Mouse (Mus musculus) kidney, postnatal 36 days (tissue): ENCODE measurements around the gene Nbea.

Experiments
- DNase-seq, 2 experiments: peaks; one replicate each; pipeline ENCODE4 v3.0.0; 2021 to 2022; ENCODE audit warnings: mixed read lengths in 2 of 2

Nbea gene

GRCm38 (mm10) chr3:55587972-55588946 is 595.2 kb downstream of the Nbea start:
- DNase-seq, result peak; percentile 67 to 69

- peak; percentile 1 to 15 for DNase-seq
Measured at GRCm38 (mm10) chr3:55587434-55587971, 596.0 kb downstream of the Nbea start.
